Mouse (Mus musculus) lung, adult 2 months (tissue): ENCODE results near the gene Smyd3.

Experiments used
- CTCF ChIP-seq: fragments of 200-500 bp; IDR thresholded peaks from 2 replicates; pipeline ENCODE4 v1.5.1; 2011; ENCODE audit warnings: mild to moderate bottlenecking, low read length, control low read depth; ENCODE audit not compliant: insufficient read depth
- POLR2A ChIP-seq: fragments of 200-500 bp; IDR thresholded peaks from 2 replicates; pipeline ENCODE4 v1.6.1; 2011; ENCODE audit warnings: low read depth, mild to moderate bottlenecking, control low read depth, low read length, borderline replicate concordance; ENCODE audit errors: extremely low read depth

GRCm38 (mm10) chr1:179255826-179256512 lies 261.9 kb downstream of the Smyd3 start:
- no peak for TF ChIP-seq CTCF
- TF ChIP-seq POLR2A: no peak
